Mouse (Mus musculus) embryonic facial prominence, embryonic 12.5 days (tissue): ENCODE results near the gene L3hypdh. TPM values are rescaled to one million over a fixed set of nuclear protein-coding genes. Genes with fewer than 3 reads are reported as not detected.

ENCODE experiments used
- ATAC-seq: fragments of 200-750 bp; cut with Nextera tagmentation; 2 replicates; pipeline ENCODE4 v1.8.0; 2017; ENCODE audit not compliant: insufficient number of reproducible peaks, insufficient read depth, low FRiP score, low TSS enrichment
- H3K27ac ChIP-seq: fragments of 300-500 bp; sonication (generic); 2 replicates; pipeline ENCODE4 v1.5.1; 2016; ENCODE audit warnings: mild to moderate bottlenecking
- H3K27me3 ChIP-seq: fragments of 300-500 bp; sonication (generic); 2 replicates; pipeline ENCODE4 v1.6.1; 2016; ENCODE audit warnings: mild to moderate bottlenecking, moderate library complexity
- H3K36me3 ChIP-seq: fragments of 300-500 bp; sonication (generic); 2 replicates; pipeline ENCODE4 v1.6.1; 2016; ENCODE audit warnings: mild to moderate bottlenecking
- H3K4me1 ChIP-seq: fragments of 300-500 bp; sonication (generic); 2 replicates; pipeline ENCODE4 v1.6.1; 2016
- H3K4me2 ChIP-seq: fragments of 300-500 bp; sonication (generic); replicated peaks from 2 replicates; pipeline ENCODE4 v1.6.1; 2016; ENCODE audit warnings: mild to moderate bottlenecking, moderate library complexity
- H3K4me3 ChIP-seq: fragments of 300-500 bp; sonication (generic); 2 replicates; pipeline ENCODE4 v1.5.1; 2016; ENCODE audit warnings: mild to moderate bottlenecking
- H3K9ac ChIP-seq: fragments of 300-500 bp; sonication (generic); 2 replicates; pipeline ENCODE4 v1.6.1; 2016; ENCODE audit warnings: mild to moderate bottlenecking, moderate library complexity
- H3K9me3 ChIP-seq: fragments of 300-500 bp; sonication (generic); 2 replicates; pipeline ENCODE4 v1.6.1; 2016; ENCODE audit warnings: mild to moderate bottlenecking, moderate library complexity
- WGBS: fragments of 180-500 bp; shearing (Covaris S2); methylation state at CpG from one replicate; pipeline ENCODE4 v1.1.7; 2016; 5-methylcytosine and 5-hydroxymethylcytosine counted together
- polyA plus RNA-seq: library from polyadenylated mRNA; unstranded; fragments of >200 nt; fragmentation: Nextera tagmentation; extraction: Ambion mirVana; gene quantifications from 2 replicates; pipeline ENCODE4 v1.2.1, GENCODE M21; 2016

Gene L3hypdh
- polyA plus RNA-seq, 1 experiment from 2014 or later = 17.7 TPM

- Histone ChIP-seq H3K4me2 (peak overlapping the region; percentile 86), H3K9me3 (no peaks in the 10 kb centered on the region), H3K9ac (peak overlapping the region; percentile 72), H3K36me3 (no peaks in the 10 kb centered on the region), H3K4me1 (peaks cover 31% of the 10 kb centered on the region), H3K27me3 (no peaks in the 10 kb centered on the region), H3K27ac (peak overlapping the region; percentile 74), H3K4me3 (peak overlapping the region; percentile 61)
- 0 out of 2 replicates have a peak, but pooled peaks have one; percentile 3 for ATAC-seq
- 2% methylated on average over 46 of the region's 46 CpGs for whole genome bisulfite sequencing
Measured at GRCm38 (mm10) chr12:72084261-72085023, 797 bp downstream of the L3hypdh start.

DNA sequence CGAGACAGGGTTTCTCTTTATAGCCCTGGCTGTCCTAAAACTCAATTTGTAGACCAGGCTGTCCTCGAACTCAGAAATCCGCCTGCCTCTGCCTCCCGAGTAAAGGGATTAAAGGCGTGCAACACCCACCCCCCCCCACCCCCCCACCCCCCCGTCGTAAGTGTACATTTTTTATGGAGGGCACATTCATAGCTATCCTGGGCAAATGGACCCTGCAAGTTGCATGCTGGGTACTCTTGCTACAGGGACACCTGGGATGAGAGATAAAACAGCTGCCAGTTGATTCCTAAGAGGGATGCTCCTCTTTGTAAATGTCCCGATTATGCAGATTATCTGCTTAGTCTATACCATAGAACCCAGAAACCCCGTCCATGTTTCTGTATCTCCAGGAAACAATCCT, 2.0 kb downstream of the L3hypdh start:
- no peak overlapping the region for H3K9ac ChIP-seq
- H3K36me3 ChIP-seq = no peaks in the 10 kb centered on the region
- no peak for ATAC-seq
- H3K9me3 ChIP-seq = no peaks in the 10 kb centered on the region
- WGBS = 79% methylated on average over 9 of the region's 9 CpGs
- H3K4me2 ChIP-seq = no peak overlapping the region
- no peak overlapping the region for H3K4me3 ChIP-seq
- H3K27ac ChIP-seq = no peak overlapping the region
- peaks cover 30% of the 10 kb centered on the region for H3K4me1 ChIP-seq
- H3K27me3 ChIP-seq = no peaks in the 10 kb centered on the region

DNA sequence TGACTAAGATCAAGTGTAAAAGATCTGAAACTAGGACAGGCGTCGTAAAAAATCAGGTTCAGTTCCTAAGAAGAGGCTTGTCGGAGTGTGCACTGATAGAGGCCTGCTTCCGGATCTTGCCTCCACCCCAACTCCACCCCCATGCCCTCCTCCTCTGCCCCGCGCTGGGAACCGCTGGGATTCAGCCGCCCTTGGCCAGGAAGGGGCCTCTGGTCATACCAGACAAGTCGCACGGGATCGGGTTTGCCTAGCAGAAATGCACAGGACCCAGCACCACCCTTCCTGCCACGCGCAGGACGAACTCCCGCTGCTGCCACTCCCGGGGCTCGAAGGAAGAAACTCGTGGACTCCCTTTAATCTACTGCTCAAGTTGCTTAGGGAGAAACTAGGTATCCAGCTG, 2.9 kb downstream of the L3hypdh start:
- no peak overlapping the region for H3K27ac ChIP-seq
- no peak for ATAC-seq
- H3K9me3 ChIP-seq = no peaks in the 10 kb centered on the region
- H3K4me2 ChIP-seq = peak overlapping the region; percentile 35
- H3K27me3 ChIP-seq = no peaks in the 10 kb centered on the region
- H3K4me1 ChIP-seq = peaks cover 23% of the 10 kb centered on the region
- 15% methylated on average over 18 of the region's 18 CpGs for WGBS
- no peaks in the 10 kb centered on the region for H3K36me3 ChIP-seq
- H3K9ac ChIP-seq = no peak overlapping the region
- H3K4me3 ChIP-seq = 0 out of 2 replicates have a peak overlapping the region, but pooled peaks have one; percentile 5

DNA sequence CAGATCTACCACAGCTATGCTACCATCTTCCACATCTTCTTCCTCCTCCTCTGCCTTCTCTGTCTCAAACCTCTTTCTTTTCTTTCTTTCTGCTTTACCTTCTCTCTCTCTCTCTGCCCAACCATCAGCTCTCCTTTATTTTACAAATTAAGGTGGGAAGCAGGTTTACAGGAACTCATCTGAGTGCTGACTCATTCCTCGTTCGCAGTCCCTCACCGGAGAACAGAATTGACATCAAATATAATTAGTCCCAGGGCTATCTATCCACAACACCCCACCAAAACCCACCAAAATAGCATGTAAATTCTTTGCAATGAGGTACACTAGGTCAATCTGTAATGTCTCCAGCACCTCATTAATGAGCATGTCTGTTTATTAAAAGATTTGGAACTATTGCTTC, 3.3 kb downstream of the L3hypdh start:
- Histone ChIP-seq H3K4me2 (peak overlapping the region; percentile 35), H3K9me3 (no peaks in the 10 kb centered on the region), H3K4me3 (no peak overlapping the region), H3K36me3 (peaks cover 1% of the 10 kb centered on the region; the same call in 1 of the 2 replicates), H3K9ac (no peak overlapping the region), H3K4me1 (peaks cover 21% of the 10 kb centered on the region), H3K27ac (no peak overlapping the region), H3K27me3 (no peaks in the 10 kb centered on the region)
- ATAC-seq = no peak
- 82% methylated on average over 3 of the region's 3 CpGs for WGBS

DNA sequence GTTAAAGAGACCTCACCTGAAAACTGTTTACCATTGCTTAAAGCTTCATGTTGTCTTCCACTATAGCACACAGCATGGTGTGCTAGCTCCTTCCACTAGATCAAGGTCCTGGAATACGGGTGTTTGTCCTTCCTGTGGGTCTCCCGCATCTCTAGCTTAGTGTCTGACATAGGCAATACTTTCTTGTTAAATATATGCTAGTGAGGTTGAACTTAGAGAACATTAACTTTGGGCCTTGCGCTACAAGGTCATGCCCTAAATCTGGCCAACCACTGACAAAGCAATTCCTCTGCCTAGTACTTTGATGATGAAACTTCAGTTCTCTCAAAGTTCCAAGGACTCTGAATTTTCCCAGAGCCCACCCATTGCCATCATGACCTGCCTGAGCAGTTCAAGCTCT, 7.0 kb downstream of the L3hypdh start:
- Histone ChIP-seq H3K9me3 (no peaks in the 10 kb centered on the region), H3K9ac (no peak overlapping the region), H3K27ac (no peak overlapping the region), H3K4me1 (peaks cover 12% of the 10 kb centered on the region), H3K4me3 (no peak overlapping the region), H3K27me3 (no peaks in the 10 kb centered on the region), H3K4me2 (no peak overlapping the region), H3K36me3 (peaks cover 6% of the 10 kb centered on the region)
- no peak for ATAC-seq
- 93% methylated on average over 3 of the region's 3 CpGs for WGBS

DNA sequence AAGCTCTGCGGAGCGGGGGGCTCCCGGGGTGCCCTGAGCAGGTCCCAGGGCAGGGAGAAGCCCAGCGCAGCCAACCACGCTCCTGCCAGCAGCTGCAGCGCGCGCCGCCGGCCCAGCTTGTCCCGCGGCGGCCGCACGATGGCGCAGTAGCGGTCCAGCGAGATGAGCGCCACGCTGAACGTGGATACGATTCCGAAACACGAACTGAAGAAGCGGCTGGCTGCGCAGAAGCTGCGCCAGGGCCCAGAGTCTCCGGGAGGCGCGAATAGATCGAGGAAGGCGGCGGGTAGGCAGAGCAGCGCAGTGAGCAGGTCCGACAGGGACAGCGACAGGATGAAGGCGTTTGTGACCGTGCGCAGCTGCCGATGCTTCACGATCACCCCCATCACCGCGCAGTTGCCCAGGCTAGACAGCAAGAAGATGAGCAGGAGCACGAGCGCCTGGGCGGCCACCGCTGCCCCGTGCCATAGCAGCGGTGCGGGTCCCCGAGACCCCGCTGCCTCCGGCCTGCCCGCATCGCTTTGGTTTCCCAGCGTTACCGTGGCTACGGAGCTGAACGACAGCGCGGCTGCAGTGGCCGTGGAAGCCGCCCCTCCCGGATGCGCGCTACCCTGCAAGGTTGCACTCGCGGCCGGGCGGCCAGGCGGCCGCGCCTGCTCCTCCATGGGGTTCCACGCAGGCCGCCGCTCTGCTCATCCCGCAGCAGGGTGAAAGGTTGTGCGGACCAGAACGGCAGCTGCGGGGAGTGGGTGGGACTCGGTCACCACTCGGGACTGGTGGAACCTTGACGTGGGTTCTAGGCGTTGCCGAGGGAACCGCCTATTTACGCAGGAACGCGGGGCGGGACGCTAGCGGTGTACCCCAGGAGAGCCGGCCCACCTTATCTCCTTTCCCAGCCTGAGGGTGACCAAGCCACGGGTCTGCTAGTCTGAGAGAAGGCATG, 14.6 kb downstream of the L3hypdh start, which contains the start of gene Gpr135:
TSS of gene Gpr135 (minus strand) at position 799 of the 943 bp plus-strand sequence.
- peaks cover 35% of the 10 kb centered on the region for H3K27me3 ChIP-seq
- peak; percentile 73 for ATAC-seq
- 0 out of 2 replicates have a peak within 1 kb of the TSS, but pooled peaks have one; percentile 2 for H3K27ac ChIP-seq
- no peaks in the 10 kb centered on the region for H3K9me3 ChIP-seq
- H3K4me2 ChIP-seq = peak within 1 kb of the TSS; percentile 97
- peak within 1 kb of the TSS; percentile 63 for H3K9ac ChIP-seq
- H3K4me3 ChIP-seq = peak within 1 kb of the TSS; percentile 72
- peaks cover 9% of the 10 kb centered on the region; the same call in 1 of the 2 replicates for H3K4me1 ChIP-seq
- WGBS = under 1% methylated on average over 94 of the region's 94 CpGs
- H3K36me3 ChIP-seq = no peaks in the 10 kb centered on the region

GRCm38 (mm10) chr12:72069626-72070326, 15.5 kb downstream of the L3hypdh start:
- WGBS = 3% methylated on average over 40 of the region's 40 CpGs
- peak; percentile 57; the same call in 1 of the 2 replicates for ATAC-seq
- peak overlapping the region; percentile 72 for H3K4me3 ChIP-seq
- H3K9ac ChIP-seq = peak overlapping the region; percentile 63
- H3K27me3 ChIP-seq = peaks cover 35% of the 10 kb centered on the region
- no peaks in the 10 kb centered on the region for H3K9me3 ChIP-seq
- peak overlapping the region; percentile 97 for H3K4me2 ChIP-seq
- 0 out of 2 replicates have a peak overlapping the region, but pooled peaks have one; percentile 2 for H3K27ac ChIP-seq
- no peaks in the 10 kb centered on the region for H3K36me3 ChIP-seq
- peaks cover 9% of the 10 kb centered on the region; the same call in 1 of the 2 replicates for H3K4me1 ChIP-seq

DNA sequence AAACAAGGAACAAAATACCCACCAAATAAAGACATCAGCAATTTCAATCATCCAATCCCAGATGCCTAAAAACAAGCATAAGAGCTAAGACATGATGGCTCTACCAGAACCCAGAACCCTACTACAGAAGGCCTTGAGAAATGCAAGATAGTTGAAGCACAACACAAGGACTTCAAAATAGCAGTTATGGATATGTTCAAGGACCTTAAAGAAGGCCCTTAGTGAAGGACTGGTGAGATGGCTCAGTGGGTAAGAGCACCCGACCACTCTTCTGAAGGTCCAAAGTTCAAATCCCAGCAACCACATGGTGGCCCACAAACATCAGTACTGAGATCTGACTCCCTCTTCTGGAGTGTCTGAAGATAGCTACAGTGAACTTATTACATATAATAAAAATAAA, 27.5 kb downstream of the L3hypdh start:
- no peak for ATAC-seq
- Histone ChIP-seq H3K27ac (no peak overlapping the region), H3K36me3 (no peaks in the 10 kb centered on the region), H3K9me3 (no peaks in the 10 kb centered on the region), H3K9ac (no peak overlapping the region), H3K4me3 (no peak overlapping the region), H3K4me1 (no peaks in the 10 kb centered on the region), H3K4me2 (no peak overlapping the region), H3K27me3 (no peaks in the 10 kb centered on the region; the same call in 1 of the 2 replicates)
- 92% methylated on average over 1 of the region's 1 CpGs for WGBS

DNA sequence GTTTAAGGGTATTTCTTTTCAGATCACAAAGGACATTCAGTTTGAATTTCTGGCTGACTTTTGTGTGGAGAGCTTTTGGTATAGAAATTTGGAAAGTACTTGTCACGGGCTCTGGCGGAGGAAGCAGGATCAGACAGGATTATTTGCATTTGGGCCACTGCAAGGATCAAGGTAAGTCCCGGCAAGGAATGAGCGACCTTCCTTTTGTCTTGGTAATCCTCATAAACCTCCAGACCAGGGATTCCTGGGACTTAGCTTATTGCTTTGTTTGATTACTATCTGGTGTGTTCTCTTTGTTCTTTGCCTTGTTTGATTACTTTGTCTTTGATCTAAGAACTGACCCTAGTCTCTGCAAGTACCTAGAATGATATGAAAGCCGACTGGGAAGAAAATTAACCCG, 31.4 kb downstream of the L3hypdh start:
- Histone ChIP-seq H3K4me1 (no peaks in the 10 kb centered on the region), H3K9ac (no peak overlapping the region), H3K4me3 (no peak overlapping the region), H3K4me2 (no peak overlapping the region), H3K27me3 (no peaks in the 10 kb centered on the region), H3K27ac (no peak overlapping the region), H3K9me3 (no peaks in the 10 kb centered on the region), H3K36me3 (no peaks in the 10 kb centered on the region)
- 39% methylated on average over 6 of the region's 6 CpGs for WGBS
- ATAC-seq = no peak

DNA sequence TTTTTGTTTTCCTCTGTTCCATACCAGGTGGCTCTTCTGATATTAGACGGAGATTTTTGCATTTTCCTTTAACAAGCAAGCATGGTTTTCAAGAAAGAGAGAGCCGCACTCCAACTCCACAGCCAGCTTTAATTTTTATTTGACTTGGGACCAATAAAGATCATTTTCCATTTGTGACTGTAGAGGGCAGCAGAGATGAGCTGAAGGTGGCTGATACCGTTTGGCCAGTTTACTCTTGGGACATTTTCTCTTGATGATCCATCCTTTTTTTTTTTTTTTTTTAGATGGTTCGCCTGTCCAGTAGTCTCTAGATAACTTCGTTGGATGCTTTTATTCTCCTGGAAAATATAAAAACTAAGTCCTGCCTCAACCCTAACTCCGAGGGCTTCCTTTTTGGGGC, 31.9 kb downstream of the L3hypdh start:
- H3K4me3 ChIP-seq = no peak overlapping the region
- no peaks in the 10 kb centered on the region for H3K9me3 ChIP-seq
- no peaks in the 10 kb centered on the region for H3K4me1 ChIP-seq
- no peak for ATAC-seq
- H3K9ac ChIP-seq = no peak overlapping the region
- WGBS = 40% methylated on average over 6 of the region's 6 CpGs
- no peak overlapping the region for H3K27ac ChIP-seq
- no peaks in the 10 kb centered on the region for H3K36me3 ChIP-seq
- no peak overlapping the region for H3K4me2 ChIP-seq
- no peaks in the 10 kb centered on the region for H3K27me3 ChIP-seq

- Histone ChIP-seq H3K4me1 (no peaks in the 10 kb centered on the region), H3K36me3 (no peaks in the 10 kb centered on the region), H3K9ac (no peak overlapping the region), H3K27ac (no peak overlapping the region), H3K4me2 (no peak overlapping the region), H3K4me3 (no peak overlapping the region), H3K9me3 (no peaks in the 10 kb centered on the region), H3K27me3 (no peaks in the 10 kb centered on the region)
- no peak for ATAC-seq
- 73% methylated on average over 6 of the region's 6 CpGs for WGBS
Measured at GRCm38 (mm10) chr12:72052571-72052970, 32.7 kb downstream of the L3hypdh start.
